Mouse (Mus musculus) liver, postnatal 0 days (tissue): ENCODE measurements around the gene Ppp1r13b. TPM values are rescaled to one million over a fixed set of nuclear protein-coding genes. Genes with fewer than 3 reads are reported as not detected.

ENCODE experiments used
- ATAC-seq: fragments of 200-750 bp; cut with Nextera tagmentation; 2 replicates; pipeline ENCODE4 v1.8.0; 2017; ENCODE audit warnings: mild to moderate bottlenecking, moderate library complexity
- DNase-seq: peaks from one replicate; pipeline ENCODE4 v3.0.0-alpha.2; 2016
- H3K27ac ChIP-seq: fragments of 300-500 bp; sonication (generic); 2 replicates; pipeline ENCODE4 v1.5.1; 2014; ENCODE audit warnings: antibody characterized with exemption, moderate library complexity, mild to moderate bottlenecking, low read depth
- H3K27me3 ChIP-seq: fragments of 300-500 bp; sonication (generic); 2 replicates; pipeline ENCODE4 v1.6.1; 2014; ENCODE audit warnings: low read length, control low read depth, mixed read lengths; ENCODE audit not compliant: insufficient read depth
- H3K36me3 ChIP-seq: fragments of 300-500 bp; sonication (generic); replicated peaks from 2 replicates; pipeline ENCODE4 v1.6.1; 2014; ENCODE audit warnings: mild to moderate bottlenecking, control low read depth, low read length, moderate library complexity, mixed read lengths; ENCODE audit not compliant: insufficient read depth
- H3K4me1 ChIP-seq: fragments of 300-500 bp; sonication (generic); 2 replicates; pipeline ENCODE4 v1.6.1; 2014; ENCODE audit warnings: antibody characterized with exemption, mild to moderate bottlenecking, control low read depth; ENCODE audit not compliant: insufficient read depth
- H3K4me2 ChIP-seq: fragments of 300-500 bp; sonication (generic); 2 replicates; pipeline ENCODE4 v1.6.1; 2014; ENCODE audit warnings: low read depth, mild to moderate bottlenecking, low read length, moderate library complexity, mixed read lengths
- H3K4me3 ChIP-seq: fragments of 300-500 bp; sonication (generic); 2 replicates; pipeline ENCODE4 v1.5.1; 2014; ENCODE audit warnings: low read depth, low read length
- H3K9ac ChIP-seq: fragments of 300-500 bp; sonication (generic); replicated peaks from 2 replicates; pipeline ENCODE4 v1.6.1; 2014; ENCODE audit warnings: mild to moderate bottlenecking, moderate library complexity
- H3K9me3 ChIP-seq: fragments of 300-500 bp; sonication (generic); 2 replicates; pipeline ENCODE4 v1.6.1; 2016; ENCODE audit warnings: mild to moderate bottlenecking, control low read depth, low read length, mixed read lengths
- CTCF ChIP-seq: sonication (generic); IDR thresholded peaks from 2 replicates; pipeline ENCODE4 v1.5.1; 2016; ENCODE audit warnings: antibody characterized with exemption, low read depth
- EP300 ChIP-seq: IDR thresholded peaks from 2 replicates; pipeline ENCODE4 v1.6.1; 2016; ENCODE audit warnings: antibody characterized with exemption, low read depth, mild to moderate bottlenecking
- WGBS: fragments of 180-500 bp; shearing (Covaris S2); extraction: QIAGEN DNeasy Blood & Tissue Kit; methylation state at CpG from one replicate; pipeline ENCODE4 v1.1.7; 2014; ENCODE audit not compliant: insufficient replicate concordance; 5-methylcytosine and 5-hydroxymethylcytosine counted together
- polyA plus RNA-seq: library from polyadenylated mRNA; unstranded; fragments of >200 nt; fragmentation: Nextera tagmentation; extraction: Ambion mirVana; gene quantifications from 2 replicates; pipeline ENCODE4 v1.2.1, GENCODE M21; 2015

The Ppp1r13b gene
- polyA plus RNA-seq, 1 experiment from 2014 or later: 4.5 TPM

DNA sequence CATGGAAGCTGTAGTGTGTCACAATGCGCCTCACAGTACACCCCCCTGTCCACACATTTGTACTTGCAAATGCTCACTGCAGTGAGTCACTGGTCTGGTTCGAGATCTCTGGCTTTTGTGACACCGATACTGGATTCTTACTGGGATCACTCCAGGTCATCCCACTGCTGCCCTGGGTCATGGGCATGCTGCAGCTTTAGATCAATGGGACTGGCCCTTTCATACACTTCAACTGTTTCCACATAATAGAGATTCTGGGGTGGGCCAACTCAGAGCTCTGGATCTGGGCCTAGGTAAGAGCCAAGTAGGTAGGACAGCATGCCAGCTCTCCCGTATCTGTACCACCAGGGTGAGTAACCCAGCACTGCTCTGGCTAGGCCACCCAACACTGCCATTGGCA is 16.1 kb downstream of the Ppp1r13b start:
- 79% methylated on average over 4 of the region's 4 CpGs for WGBS
- H3K27ac ChIP-seq: no peak overlapping the region
- no peaks in the 10 kb centered on the region for H3K36me3 ChIP-seq
- TF ChIP-seq CTCF (no peak), EP300 (no peak)
- no peak overlapping the region for H3K4me2 ChIP-seq
- no peaks in the 10 kb centered on the region for H3K27me3 ChIP-seq
- no peaks in the 10 kb centered on the region for H3K9me3 ChIP-seq
- peaks cover 13% of the 10 kb centered on the region; the same call in 1 of the 2 replicates for H3K4me1 ChIP-seq
- DNase-seq (no peak), ATAC-seq (peak; percentile 76)
- H3K9ac ChIP-seq: no peak overlapping the region
- no peak overlapping the region for H3K4me3 ChIP-seq

DNA sequence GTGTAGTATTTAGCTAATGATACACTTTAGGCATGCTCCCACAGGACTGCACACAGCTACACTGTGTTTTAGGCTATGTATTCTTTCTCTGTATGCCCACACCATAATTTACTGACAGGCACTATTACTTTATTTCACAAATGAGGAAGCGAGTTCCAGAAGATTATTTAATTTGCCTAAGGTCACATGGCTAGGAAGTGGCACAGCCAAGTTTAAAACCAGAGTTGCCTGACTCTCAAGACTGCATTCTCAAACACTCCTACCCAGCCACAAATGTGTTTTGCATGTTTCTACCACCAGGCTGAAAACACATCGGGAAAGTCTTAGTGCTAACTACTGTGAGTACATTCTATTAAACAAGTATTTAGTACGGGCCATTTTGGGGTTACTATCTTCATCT is 18.7 kb downstream of the Ppp1r13b start:
- Histone ChIP-seq H3K4me3 (no peak overlapping the region), H3K4me1 (peaks cover 4% of the 10 kb centered on the region; the same call in 1 of the 2 replicates), H3K9ac (no peak overlapping the region), H3K9me3 (no peaks in the 10 kb centered on the region), H3K36me3 (no peaks in the 10 kb centered on the region), H3K4me2 (no peak overlapping the region), H3K27me3 (no peaks in the 10 kb centered on the region), H3K27ac (no peak overlapping the region)
- no peak for TF ChIP-seq CTCF
- TF ChIP-seq EP300: no peak
- DNase-seq (no peak), ATAC-seq (no peak)
- WGBS: 72% methylated on average over 3 of the region's 3 CpGs

DNA sequence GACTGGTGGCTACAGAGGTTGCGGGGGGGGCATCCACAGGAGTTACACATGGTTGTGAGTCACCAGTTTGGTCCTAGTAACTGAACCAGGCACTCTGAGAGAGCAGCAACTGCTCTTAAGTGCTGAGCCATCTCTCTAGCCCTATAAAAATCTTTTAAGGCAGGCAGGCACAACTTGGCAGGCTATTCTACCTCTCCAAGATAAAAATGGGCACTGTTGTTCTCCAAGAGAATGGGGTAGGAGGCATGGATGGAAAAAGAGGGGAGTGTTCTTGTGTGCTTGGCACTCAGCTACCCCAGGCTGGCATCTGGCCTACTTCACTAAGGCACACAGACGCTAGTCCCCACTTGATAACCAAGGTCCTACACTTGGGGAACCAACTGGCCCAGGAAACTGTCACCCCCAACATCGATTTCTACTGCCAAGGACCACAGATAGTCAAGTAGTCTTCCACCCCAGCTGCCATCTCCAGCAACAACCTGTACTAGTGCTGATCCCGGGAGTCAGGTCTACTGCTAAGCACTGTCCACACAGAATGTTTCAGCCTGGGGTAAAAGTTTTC is 19.5 kb downstream of the Ppp1r13b start:
- Histone ChIP-seq H3K27me3 (no peaks in the 10 kb centered on the region), H3K4me1 (no peaks in the 10 kb centered on the region), H3K27ac (no peak overlapping the region), H3K9me3 (no peaks in the 10 kb centered on the region), H3K9ac (no peak overlapping the region), H3K4me2 (no peak overlapping the region), H3K36me3 (no peaks in the 10 kb centered on the region), H3K4me3 (no peak overlapping the region)
- DNase-seq: no peak
- no peak for TF ChIP-seq EP300
- ATAC-seq: no peak
- WGBS: 82% methylated on average over 4 of the region's 4 CpGs

DNA sequence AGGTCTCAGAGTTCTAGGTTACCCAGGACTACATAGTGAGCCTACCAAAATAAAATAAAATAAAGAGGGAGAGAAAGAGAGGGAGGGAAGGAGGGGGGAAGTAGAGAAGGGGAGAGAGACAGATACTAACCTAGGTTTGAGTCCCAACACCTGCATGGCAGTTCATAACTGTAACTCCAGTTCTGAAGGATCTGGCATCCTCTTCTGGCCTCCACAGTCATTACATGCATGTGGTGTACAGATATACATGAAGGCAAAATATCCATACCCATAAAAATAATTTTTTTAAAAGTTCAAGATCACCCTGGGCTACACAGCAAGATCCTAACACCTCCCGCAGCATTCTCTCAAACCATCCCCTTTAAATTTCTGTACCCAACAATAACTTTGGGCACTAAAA is 20.9 kb downstream of the Ppp1r13b start:
- Histone ChIP-seq H3K9ac (no peak overlapping the region), H3K4me3 (no peak overlapping the region), H3K27ac (no peak overlapping the region), H3K36me3 (no peaks in the 10 kb centered on the region), H3K27me3 (no peaks in the 10 kb centered on the region), H3K4me2 (no peak overlapping the region), H3K4me1 (no peaks in the 10 kb centered on the region; the same call in 1 of the 2 replicates), H3K9me3 (no peaks in the 10 kb centered on the region)
- ATAC-seq: no peak
- WGBS: 89% methylated on average over 1 of the region's 1 CpGs
- peak; percentile 29 for TF ChIP-seq CTCF
- TF ChIP-seq EP300: no peak
- no peak for DNase-seq

DNA sequence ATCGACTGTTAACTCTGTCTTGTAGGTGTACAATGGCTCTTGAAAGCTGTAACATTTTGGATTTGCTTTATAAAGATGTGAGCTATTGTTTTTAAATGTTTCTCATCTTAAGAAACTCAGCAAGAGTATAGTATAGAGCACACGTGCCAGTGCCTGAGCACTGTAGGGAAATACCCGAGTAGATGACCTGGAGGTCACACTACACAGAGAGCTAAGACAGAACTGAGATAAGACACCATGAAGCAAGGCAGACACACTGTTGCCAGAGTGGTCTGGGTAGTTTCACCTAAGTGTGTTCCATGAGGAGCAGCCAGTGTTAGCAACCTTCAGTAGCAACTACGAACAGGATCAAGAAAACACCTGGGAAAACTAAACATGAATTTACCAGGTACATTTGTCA is 25.1 kb downstream of the Ppp1r13b start:
- Histone ChIP-seq H3K36me3 (no peaks in the 10 kb centered on the region), H3K9ac (no peak overlapping the region), H3K4me3 (no peak overlapping the region), H3K4me2 (no peak overlapping the region), H3K27ac (no peak overlapping the region), H3K9me3 (no peaks in the 10 kb centered on the region), H3K4me1 (no peaks in the 10 kb centered on the region; the same call in 1 of the 2 replicates), H3K27me3 (no peaks in the 10 kb centered on the region)
- no peak for DNase-seq
- TF ChIP-seq CTCF (no peak), EP300 (no peak)
- no peak for ATAC-seq
- 39% methylated on average over 4 of the region's 4 CpGs for WGBS

DNA sequence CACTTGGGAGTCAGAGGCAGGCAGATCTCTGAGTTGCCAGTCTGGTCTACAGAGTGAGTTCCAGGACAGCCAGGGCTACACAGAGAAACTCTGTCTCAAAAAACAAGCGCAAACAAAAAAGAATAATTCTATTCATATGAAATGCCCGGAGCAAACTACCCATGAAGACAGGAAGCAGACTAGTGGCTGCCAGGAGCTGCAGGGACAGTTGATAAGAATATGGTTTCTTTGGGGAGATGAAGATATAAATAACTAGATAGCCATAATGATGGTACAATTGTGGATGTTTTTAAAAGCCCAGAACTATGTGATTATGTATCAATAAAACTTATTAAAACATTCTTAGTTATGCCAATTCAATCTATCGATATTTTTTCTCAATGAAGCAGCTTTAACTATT is 25.9 kb downstream of the Ppp1r13b start:
- ATAC-seq: no peak

DNA sequence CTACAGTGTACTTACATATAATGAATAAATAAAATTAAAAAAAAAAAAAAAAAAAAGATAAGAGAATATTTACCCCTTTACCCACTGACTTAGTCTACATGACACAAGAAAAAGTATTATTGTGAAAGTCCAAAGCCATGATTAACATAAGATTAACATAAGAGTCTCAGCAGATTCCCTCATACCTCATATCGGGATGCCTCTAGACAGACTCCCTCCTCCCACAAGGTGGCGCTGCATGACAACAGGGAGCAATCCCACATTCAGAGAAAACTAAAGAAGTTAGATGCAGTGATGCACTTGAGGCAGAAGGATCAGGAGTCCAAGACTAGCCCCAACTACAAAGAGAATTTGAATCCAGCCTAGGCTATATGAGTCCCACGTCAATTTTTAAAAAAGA is 29.7 kb downstream of the Ppp1r13b start:
- H3K9me3 ChIP-seq: no peaks in the 10 kb centered on the region
- 15% methylated on average over 3 of the region's 3 CpGs for WGBS
- H3K4me3 ChIP-seq: no peak overlapping the region
- H3K4me1 ChIP-seq: no peaks in the 10 kb centered on the region; the same call in 1 of the 2 replicates
- no peak overlapping the region for H3K4me2 ChIP-seq
- DNase-seq (peak; percentile 90), ATAC-seq (peak; percentile 73)
- H3K36me3 ChIP-seq: no peaks in the 10 kb centered on the region
- H3K9ac ChIP-seq: no peak overlapping the region
- TF ChIP-seq EP300 (no peak), CTCF (peak; percentile 97)
- H3K27ac ChIP-seq: no peak overlapping the region
- H3K27me3 ChIP-seq: no peaks in the 10 kb centered on the region

More for the DNA sequence above, 25.9 kb downstream of the Ppp1r13b start:
- Histone ChIP-seq H3K27ac (no peak overlapping the region), H3K27me3 (no peaks in the 10 kb centered on the region), H3K4me2 (no peak overlapping the region), H3K4me3 (no peak overlapping the region), H3K4me1 (no peaks in the 10 kb centered on the region; the same call in 1 of the 2 replicates), H3K9ac (no peak overlapping the region), H3K9me3 (no peaks in the 10 kb centered on the region), H3K36me3 (no peaks in the 10 kb centered on the region)
- TF ChIP-seq CTCF: no peak
- TF ChIP-seq EP300: no peak
- DNase-seq: no peak
- 56% methylated on average over 3 of the region's 3 CpGs for WGBS
